Mouse (Mus musculus): ENCODE results near the gene Ttc23.

Ttc23 gene

GRCm38 (mm10) chr7:67801022-67801421 is 153.8 kb downstream of the Ttc23 start:
- DNase-seq (ENCODE audit: low spot score in 2 of 2) = no peak

DNA sequence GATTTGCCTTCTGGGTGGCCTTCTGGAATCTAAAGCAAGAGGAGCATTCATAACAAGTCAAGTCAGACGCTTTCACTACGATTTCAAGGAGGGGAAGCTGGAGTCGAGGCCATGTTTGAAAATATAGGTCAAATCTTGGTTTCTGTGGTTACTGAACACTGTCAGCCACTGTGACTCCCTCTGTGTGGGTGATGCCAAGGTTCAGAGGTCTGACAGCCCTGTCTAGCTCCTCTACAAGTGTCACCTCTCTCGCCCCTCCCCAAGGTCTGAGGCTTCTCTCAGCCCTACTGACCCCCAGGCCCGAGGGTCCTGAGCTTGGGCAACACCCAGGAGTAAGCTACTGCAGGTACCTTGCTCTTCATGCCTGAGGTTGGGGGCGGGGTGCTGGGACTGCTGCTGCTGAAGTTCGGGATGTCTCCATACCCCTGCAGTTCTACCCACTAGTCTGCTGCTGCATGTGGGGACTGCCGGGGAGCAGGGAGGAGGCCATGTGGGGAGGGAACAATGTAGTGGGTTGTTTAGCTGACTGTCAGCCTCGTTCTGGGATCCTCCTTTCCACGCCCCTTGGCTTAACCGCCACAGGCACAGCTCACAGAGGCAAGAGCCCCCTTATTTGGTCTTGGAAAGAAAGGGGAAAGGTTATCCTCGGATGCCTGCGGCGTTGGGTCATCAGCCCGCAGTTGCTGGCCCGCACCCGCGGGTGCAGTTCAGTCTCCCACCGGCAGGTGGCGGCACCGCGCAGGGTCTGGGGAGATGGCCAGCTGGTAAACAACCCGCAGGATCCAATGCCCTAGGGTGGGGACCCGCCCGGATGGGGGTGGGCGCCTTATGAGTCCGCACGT is 156.0 kb downstream of the Ttc23 start:
- DNase-seq (ENCODE audit: low spot score in 2 of 2) = peak; percentile 82 to 94

GRCm38 (mm10) chr7:67803857-67804215 is 156.6 kb downstream of the Ttc23 start:
- DNase-seq (ENCODE audit: low spot score in 2 of 2) = no peak

All from cerebellum, postnatal 4 days (tissue).